Mouse (Mus musculus) gastrocnemius, postnatal 14 days (tissue): ENCODE results near the gene Olfr251. TPM values are rescaled to one million over a fixed set of nuclear protein-coding genes. Genes with fewer than 3 reads are reported as not detected.
"Not testable (repeated sequence)": the region's sequence is repeated elsewhere in the genome, so short reads cannot be mapped to it uniquely, and the experiment has no call there.

Experiments
- DNase-seq: peaks from one replicate; pipeline ENCODE4 v3.0.0; 2021; ENCODE audit warnings: mixed read lengths
- intact Hi-C: fragments of 180-260 bp; cut with DNase I; formaldehyde crosslinking; loops from one replicate; pipeline ENCODE4 v1.15.1; 2025; ENCODE audit warnings: low total_unique reads
- long read RNA-seq, 2 experiments: library from polyadenylated mRNA; stranded (forward); transcript quantifications; one replicate each; pipeline ENCODE4 v2.0.0; 2021
- total RNA-seq, 2 experiments: library from RNA; stranded (reverse); gene quantifications; 2 replicates each; pipeline ENCODE4 v1.2.3; 2021

Olfr251 gene
- total RNA-seq: not detected
- long read RNA-seq, experiment 1: 0 reads
- long read RNA-seq, experiment 2: 0 reads

GRCm38 (mm10) chr9:38376786-38377185 is at the start of gene Olfr251:
Olfr251 (plus strand) TSS chr9:38377086.
- intact Hi-C loops: no loop called here

GRCm38 (mm10) chr9:38328760-38329159 is 48.1 kb upstream of the Olfr251 start, which contains the start of gene Olfr25:
Olfr25 (plus strand) TSS chr9:38329060.
- intact Hi-C loops: no loop called here

More at GRCm38 (mm10) chr9:38376786-38377185, at the start of gene Olfr251:
- no peak for DNase-seq

GRCm38 (mm10) chr9:38348111-38348510 is 28.8 kb upstream of the Olfr251 start, which contains the start of gene Olfr898:
Olfr898 (plus strand) TSS chr9:38348411.
- no peak for DNase-seq
- intact Hi-C loops: no loop called here

More at GRCm38 (mm10) chr9:38328760-38329159, 48.1 kb upstream of the Olfr251 start, which contains the start of gene Olfr25:
- no peak for DNase-seq

- no peak for DNase-seq
- intact Hi-C loops: no loop called here
These were observed 10.3 kb upstream of the Olfr251 start, which contains the start of gene Olfr250 for GRCm38 (mm10) chr9:38366596-38366995. Olfr250 (plus strand) TSS chr9:38366896.

- intact Hi-C loops: no loop called here
These were observed 24.5 kb downstream of the Olfr251 start, which contains the start of gene Olfr147 for GRCm38 (mm10) chr9:38401398-38401797. Olfr147 (plus strand) TSS chr9:38401698.

GRCm38 (mm10) chr9:38407502-38407901 is 30.6 kb downstream of the Olfr251 start:
- intact Hi-C loops, DNase-seq: not testable (repeated sequence)

More at GRCm38 (mm10) chr9:38401398-38401797, 24.5 kb downstream of the Olfr251 start, which contains the start of gene Olfr147:
- DNase-seq: no peak

- intact Hi-C loops, DNase-seq: not testable (repeated sequence)
These were observed 36.6 kb downstream of the Olfr251 start for GRCm38 (mm10) chr9:38413502-38413901.

- no peak for DNase-seq
- intact Hi-C loops: no loop called here
These were observed 46.9 kb downstream of the Olfr251 start for GRCm38 (mm10) chr9:38423801-38424200.

- intact Hi-C loops: no loop called here
These were observed 50.1 kb downstream of the Olfr251 start for GRCm38 (mm10) chr9:38427026-38427425.

GRCm38 (mm10) chr9:38429155-38429554 is 52.3 kb downstream of the Olfr251 start, which contains the start of gene Olfr901:
Olfr901 (plus strand) TSS chr9:38429455.
- no peak for DNase-seq
- intact Hi-C loops: no loop called here

More at GRCm38 (mm10) chr9:38427026-38427425, 50.1 kb downstream of the Olfr251 start:
- DNase-seq: no peak

Other genes starting within 250 kb of the Olfr251 start
- not detected for gene Olfr890, start 234.6 kb upstream of the Olfr251 start, total RNA-seq
- not detected for gene Olfr891, start 196.3 kb upstream of the Olfr251 start, total RNA-seq
- gene Olfr893, start 168.7 kb upstream of the Olfr251 start, total RNA-seq: not detected
- not detected for gene Olfr894, start 159.0 kb upstream of the Olfr251 start, total RNA-seq
- not detected for gene Olfr143, start 124.3 kb upstream of the Olfr251 start, total RNA-seq
- gene Olfr895, start 109.2 kb upstream of the Olfr251 start, total RNA-seq: not detected
- not detected for gene Olfr896-ps1, start 86.0 kb upstream of the Olfr251 start, total RNA-seq
- gene Olfr25, start 48.0 kb upstream of the Olfr251 start, total RNA-seq: not detected
- not detected for gene Olfr898, start 28.7 kb upstream of the Olfr251 start, total RNA-seq
- gene Olfr250, start 10.2 kb upstream of the Olfr251 start, total RNA-seq: not detected
- gene Olfr147, start 24.6 kb downstream of the Olfr251 start, total RNA-seq: not detected
- gene Olfr901, start 52.4 kb downstream of the Olfr251 start, total RNA-seq: not detected
- not detected for gene Olfr902, start 70.6 kb downstream of the Olfr251 start, total RNA-seq
- gene Olfr904, start 86.1 kb downstream of the Olfr251 start, total RNA-seq: not detected
- gene Olfr905, start 94.0 kb downstream of the Olfr251 start, total RNA-seq: not detected
- not detected for gene Olfr906, start 110.0 kb downstream of the Olfr251 start, total RNA-seq
- gene Olfr907, start 118.7 kb downstream of the Olfr251 start, total RNA-seq: not detected
- gene Olfr911-ps1, start 144.5 kb downstream of the Olfr251 start, total RNA-seq: not detected
- gene Olfr910, start 160.8 kb downstream of the Olfr251 start, total RNA-seq: not detected
- gene Olfr912, start 203.1 kb downstream of the Olfr251 start, total RNA-seq: not detected
- not detected for gene Olfr913, start 215.7 kb downstream of the Olfr251 start, total RNA-seq
- gene Olfr914, start 228.0 kb downstream of the Olfr251 start, total RNA-seq: not detected